Mouse (Mus musculus) inflammation-experienced regulatory T-cells, adult 6 months (primary cell): ENCODE results near the gene Tmod3. TPM values are rescaled to one million over a fixed set of nuclear protein-coding genes. Genes with fewer than 3 reads are reported as not detected.

Experiments
- ATAC-seq: one replicate; pipeline ENCODE4 v1.8.0; 2017
- polyA plus RNA-seq, 3 experiments: library from polyadenylated mRNA; unstranded; fragments of 100-300 nt; shearing (Covaris generic); gene quantifications; one replicate each; pipeline ENCODE4 v1.2.1; 2017

Tmod3 gene
- polyA plus RNA-seq: 100 to 1,000 TPM; 142 to 214 (median 146) TPM

DNA sequence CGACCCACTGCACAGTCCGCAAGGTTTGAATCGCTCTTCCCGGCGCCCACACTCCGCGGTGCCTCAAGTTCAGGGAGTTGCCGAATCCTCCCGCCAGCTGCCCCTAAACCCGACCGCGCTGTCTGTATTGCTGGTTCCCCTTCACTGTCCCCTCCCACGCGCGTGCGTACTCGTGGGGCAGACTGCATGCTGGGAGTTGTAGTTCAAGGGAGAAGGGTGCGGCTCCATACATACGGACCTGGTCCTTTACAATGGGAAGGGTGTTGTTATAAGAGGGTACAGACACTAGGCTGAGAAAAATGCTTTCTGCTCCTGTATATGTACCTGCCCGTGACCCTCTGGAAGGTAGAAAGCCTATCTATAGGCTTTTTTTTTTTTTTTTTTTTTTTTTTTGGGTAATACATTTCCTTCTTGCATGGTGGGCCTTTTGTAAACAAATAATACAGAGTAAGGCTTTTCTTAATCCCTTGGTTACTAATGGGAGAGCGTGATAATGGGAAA is at the start of gene Tmod3:
TSS of gene Tmod3 (minus strand) at position 146 of the 501 bp plus-strand sequence.
- ATAC-seq: peak; percentile 89

GRCm38 (mm10) chr9:75607496-75607895 is 48.0 kb upstream of the Tmod3 start:
- ATAC-seq: no peak

GRCm38 (mm10) chr9:75601510-75601909 is 42.1 kb upstream of the Tmod3 start:
- ATAC-seq: no peak

DNA sequence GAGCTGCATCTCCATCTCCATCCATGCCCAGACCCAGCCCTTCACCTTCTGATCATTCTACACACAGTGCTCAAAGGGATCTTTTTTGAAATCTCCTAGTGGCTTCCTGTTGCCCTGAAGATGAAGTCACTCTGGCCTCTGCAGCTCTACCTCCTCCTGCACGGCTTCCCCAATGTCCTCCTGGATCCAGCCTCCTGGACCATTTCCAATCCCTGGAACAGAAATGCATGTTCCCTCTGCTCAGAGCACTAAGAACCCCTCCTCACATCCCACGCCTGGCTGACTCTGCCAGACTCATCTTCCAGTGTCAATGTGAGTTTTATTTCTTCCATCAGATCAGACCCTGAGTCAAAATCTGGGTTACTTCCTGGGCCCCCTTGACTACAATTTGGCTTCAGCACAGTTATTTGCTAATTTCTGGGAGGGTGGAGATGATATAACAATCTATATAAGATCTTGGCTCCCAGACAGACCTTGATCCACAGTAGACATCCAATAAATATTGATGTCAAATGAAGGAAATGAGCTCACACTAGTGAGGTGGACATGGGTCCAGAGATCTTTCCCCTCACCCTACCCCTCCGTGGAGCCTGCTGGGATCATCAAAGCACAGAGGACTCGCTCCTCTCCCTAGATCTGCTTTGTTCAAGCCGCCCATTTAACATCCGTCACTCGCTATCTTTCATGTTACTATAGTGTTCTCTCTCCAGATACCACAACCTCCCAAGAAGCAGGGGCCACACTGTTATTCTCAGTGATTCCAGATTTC is 40.9 kb upstream of the Tmod3 start:
- no peak for ATAC-seq

GRCm38 (mm10) chr9:75599191-75599841 is 39.9 kb upstream of the Tmod3 start:
- no peak for ATAC-seq

GRCm38 (mm10) chr9:75597596-75597995 is 38.1 kb upstream of the Tmod3 start:
- ATAC-seq: no peak

DNA sequence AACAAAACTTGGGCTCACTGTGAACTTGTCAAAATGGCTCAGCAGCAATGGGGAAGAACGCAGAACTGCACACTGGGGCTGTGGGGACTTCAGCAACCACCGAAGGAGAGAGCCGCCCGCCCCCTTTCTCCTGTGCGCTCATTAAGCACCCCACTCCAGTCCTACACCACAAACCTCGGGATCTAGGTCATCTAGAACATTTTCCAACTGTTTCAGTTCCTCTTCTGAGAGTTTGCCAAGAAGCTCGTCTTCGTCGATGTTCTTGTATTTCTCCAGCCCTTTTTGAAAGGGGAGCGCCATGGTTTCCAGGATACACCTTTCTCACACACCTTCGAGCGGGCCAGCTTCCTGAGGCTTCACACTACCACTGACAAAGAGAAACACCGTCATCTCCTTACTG is 37.6 kb upstream of the Tmod3 start:
- ATAC-seq: no peak

GRCm38 (mm10) chr9:75593481-75593880 is 34.0 kb upstream of the Tmod3 start:
- ATAC-seq: no peak

GRCm38 (mm10) chr9:75589850-75590790 is 30.7 kb upstream of the Tmod3 start:
- ATAC-seq: no peak

GRCm38 (mm10) chr9:75581694-75582350 is 22.4 kb upstream of the Tmod3 start:
- peak; percentile 58 for ATAC-seq

DNA sequence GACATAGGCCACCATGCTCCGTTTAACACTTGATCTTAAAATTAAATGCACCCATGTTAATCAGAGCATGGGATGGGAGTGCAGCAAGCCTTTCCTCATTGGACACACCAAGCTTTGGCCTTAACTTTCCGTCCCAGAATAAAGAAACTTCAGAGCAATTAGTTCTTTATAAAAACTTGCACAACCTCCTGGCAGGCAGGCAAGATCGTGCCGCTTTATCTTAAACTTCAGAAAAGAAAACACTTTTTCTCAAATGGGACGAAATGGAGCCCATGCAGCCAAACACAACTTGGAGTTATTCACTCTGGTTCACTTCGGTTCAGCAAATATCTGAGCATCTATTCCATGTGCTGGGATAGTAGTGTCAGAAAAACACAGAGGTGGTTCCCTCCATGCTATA is 19.9 kb upstream of the Tmod3 start:
- ATAC-seq: no peak

DNA sequence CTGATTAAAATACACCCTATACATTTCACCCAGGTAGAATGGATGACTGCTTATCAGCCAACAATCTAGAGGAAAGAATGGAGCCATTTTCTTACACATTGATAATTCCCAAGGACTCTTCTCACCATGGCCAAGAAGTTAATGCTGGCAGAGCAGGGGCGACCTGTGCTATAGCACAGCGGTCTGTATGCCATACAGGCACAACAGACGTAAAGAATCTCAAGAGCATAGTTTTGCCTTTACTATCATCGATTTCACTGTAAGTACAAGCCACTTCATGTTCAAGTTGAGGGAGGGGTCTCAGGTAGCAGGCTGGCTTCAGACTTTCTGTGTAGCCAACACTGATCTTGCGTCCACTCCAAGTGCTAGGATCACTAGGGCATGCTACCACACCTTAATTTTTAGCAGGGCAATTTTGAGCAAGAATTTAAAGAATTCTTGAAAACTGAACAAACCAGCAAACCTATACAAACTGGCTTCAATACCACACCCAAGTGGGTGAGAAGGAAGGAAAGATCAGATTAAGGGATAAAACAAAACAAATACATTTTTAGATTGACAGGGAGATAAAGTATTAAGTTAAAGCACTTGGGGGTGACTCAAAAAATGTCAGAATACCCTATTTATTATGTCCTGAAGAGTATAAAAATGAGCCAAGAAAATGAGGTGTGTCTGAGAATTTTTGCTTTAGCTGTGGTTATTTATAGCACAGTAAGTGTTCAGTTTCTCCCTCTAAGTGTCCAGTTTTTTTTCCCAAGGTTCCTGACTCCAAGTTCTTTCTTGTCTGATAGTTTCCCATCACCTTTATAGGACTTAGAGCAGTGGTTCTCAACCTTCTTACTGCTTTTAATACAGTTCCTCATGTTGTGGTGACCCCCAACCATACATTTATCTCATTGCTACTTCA is 11.8 kb upstream of the Tmod3 start:
- no peak for ATAC-seq

- no peak for ATAC-seq
Measured at GRCm38 (mm10) chr9:75568399-75568798, 8.9 kb upstream of the Tmod3 start.

GRCm38 (mm10) chr9:75564892-75565291 is 5.4 kb upstream of the Tmod3 start:
- no peak for ATAC-seq

- ATAC-seq: no peak
Measured at GRCm38 (mm10) chr9:75563622-75564021, 4.2 kb upstream of the Tmod3 start.

DNA sequence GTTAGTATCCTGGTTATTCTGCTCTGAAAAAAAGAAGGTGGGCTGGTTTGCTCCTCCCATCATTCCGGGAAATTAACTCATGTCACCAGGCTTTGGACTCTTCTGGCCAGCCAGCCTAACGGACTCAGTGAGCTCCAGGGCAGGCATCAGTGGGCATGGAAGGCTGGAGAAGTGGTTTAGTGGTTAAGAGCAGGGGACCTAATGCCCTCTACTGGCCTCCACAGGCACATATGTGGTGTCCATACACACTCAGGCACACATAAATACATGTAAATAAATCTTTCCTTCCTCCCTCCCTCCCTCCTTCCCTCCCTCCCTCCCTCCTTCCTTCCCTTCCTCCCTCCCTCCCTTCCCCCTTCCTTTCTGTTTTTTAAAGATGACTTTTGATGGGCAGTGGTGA is 3.7 kb upstream of the Tmod3 start:
- ATAC-seq: no peak

DNA sequence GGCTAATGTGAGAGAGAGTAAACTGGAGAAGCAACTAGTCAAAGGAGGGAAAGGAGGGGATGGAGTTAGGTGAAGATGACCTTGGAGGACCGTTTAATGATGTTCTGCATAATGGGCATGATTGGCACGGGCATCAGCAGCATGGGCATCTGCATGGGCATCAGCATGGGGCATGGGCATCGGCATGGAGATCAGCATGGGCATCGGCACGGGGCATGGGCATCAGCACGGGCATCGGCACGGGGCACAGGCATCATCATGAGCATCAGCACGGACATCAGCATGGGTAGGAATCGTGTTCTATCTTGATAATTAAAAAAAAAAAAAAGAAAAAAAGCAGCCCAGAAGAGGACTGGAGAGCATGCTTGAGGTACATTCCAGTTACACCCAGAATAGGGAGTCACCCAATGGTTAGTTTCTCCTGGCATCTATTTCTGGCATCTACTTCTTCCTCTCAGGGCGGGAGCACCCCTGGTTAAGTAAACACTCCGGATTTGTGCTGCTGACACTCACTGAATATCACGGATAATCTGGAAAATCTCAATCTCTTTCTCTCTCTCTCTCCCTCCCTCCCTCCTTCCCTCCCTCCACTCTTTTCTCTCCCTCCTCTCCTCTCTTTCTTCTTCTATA is 1.7 kb upstream of the Tmod3 start:
- ATAC-seq: no peak

GRCm38 (mm10) chr9:75560353-75560752 is 896 bp upstream of the Tmod3 start:
- ATAC-seq: no peak

DNA sequence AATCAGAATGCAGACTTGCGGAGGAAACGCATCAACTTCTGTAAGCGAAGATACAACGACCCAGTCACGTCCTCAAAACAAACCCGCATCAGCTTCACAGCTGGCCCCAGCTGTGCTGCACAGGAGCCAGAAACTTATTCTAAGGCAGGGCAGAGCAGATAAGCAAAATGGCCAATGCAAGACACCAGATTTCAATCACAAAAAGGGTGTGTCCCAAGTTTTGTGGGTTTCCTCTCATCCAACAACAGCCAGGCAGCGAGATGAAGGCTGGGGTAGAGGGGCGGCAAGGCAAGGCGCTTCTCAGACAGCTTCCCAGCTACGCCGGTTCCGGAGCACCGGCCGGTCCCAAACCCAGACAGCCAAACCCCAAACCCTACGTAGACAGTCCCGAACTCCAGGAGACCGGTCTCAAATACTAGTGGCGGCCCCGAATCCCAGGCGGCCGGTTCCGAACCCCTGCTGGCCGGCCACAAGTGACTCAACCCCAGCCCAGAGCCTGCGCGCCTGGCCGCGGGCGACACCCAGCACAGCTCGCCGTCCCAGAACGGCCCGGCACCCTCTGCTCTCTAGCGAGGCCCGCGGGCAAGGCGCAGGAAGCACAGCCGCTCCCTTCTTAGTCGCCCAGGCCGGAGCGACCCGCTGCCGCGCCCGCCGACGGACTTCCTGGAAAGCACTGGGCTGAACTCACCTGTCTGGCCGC is 495 bp downstream of the Tmod3 start:
- ATAC-seq: peak; percentile 59

- ATAC-seq: peak; percentile 21
Measured at GRCm38 (mm10) chr9:75558360-75558759, 1.1 kb downstream of the Tmod3 start.
